Mouse (Mus musculus) lung, adult 18-20 months (tissue): ENCODE data around the gene Frg2f1.

Experiments used
- DNase-seq, 2 experiments: peaks; one replicate each; pipeline ENCODE4 v3.0.0; 2022; ENCODE audit warnings: mixed read lengths in 2 of 2

The Frg2f1 gene

DNA sequence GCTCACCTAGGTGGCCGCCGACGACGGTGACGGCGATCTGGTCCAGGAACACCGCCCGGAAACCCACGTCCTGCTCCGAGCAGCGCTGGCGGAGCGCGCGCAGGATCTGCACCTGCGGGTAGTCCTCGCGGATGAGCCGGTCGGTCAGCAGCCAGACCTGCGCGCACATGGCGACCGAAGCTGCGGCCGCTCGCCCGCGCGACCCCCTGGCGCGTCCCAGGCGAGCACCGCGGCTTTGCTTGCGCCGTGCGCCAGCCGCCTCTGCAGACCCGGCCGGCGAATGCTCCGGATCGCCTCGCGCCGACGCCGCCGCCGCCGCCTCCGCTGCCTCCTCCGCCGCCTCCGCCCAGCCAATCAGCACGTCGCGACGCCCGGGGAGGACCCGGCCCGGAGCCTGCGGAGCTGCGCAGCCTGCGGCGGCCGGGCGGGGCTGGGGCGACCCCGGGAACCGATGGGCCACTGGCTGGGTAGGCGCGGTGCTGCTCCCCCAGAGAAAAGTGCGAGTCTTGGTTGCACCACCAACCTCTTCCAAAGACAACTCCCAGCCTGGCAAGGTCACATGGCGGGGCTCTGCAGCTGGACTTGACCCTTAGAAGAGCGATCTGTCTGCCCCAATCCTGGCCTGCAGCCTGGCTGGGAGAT is 46.9 kb downstream of the Frg2f1 start, which contains the start of gene Rimkla:
Rimkla (minus strand) TSS at position 338 of the 642 bp plus-strand sequence.
- peak; percentile 35 to 60 for DNase-seq

GRCm38 (mm10) chr4:119490806-119491205 is 48.5 kb downstream of the Frg2f1 start:
- no peak for DNase-seq

- DNase-seq, result no peak
Measured at GRCm38 (mm10) chr4:119489666-119490065, 49.7 kb downstream of the Frg2f1 start.

GRCm38 (mm10) chr4:119484882-119485281 is 54.4 kb downstream of the Frg2f1 start:
- DNase-seq, result no peak

DNA sequence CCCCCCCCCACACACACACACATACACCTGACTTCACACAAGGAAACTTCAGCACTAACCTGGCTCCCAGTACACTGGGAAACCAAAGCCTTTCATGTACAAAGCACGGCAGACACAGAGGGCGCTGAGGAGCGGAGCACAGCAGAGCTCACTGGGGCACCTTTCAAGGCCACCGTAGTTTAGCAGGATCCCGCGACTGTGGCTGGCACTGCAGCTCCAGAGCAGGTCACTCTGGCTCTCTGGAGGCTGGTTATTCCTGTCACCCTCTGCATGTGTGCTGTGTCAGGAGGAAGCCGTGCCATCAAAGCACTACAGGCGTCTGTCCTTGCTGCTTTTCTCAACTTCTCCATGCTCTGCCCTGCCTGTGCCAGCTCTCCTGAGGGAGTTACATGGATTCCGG is 56.3 kb downstream of the Frg2f1 start:
- DNase-seq, result no peak
